Mouse (Mus musculus) R1 (cell line): ENCODE results near the gene Dyrk1a.
"Not testable (repeated sequence)": the region's sequence is repeated elsewhere in the genome, so short reads cannot be mapped to it uniquely, and the experiment has no call there.

ENCODE experiments used
- DNase-seq: peaks from one replicate; pipeline ENCODE4 v3.0.0-alpha.2; 2018; ENCODE audit warnings: low read depth, low spot score

Gene Dyrk1a

DNA sequence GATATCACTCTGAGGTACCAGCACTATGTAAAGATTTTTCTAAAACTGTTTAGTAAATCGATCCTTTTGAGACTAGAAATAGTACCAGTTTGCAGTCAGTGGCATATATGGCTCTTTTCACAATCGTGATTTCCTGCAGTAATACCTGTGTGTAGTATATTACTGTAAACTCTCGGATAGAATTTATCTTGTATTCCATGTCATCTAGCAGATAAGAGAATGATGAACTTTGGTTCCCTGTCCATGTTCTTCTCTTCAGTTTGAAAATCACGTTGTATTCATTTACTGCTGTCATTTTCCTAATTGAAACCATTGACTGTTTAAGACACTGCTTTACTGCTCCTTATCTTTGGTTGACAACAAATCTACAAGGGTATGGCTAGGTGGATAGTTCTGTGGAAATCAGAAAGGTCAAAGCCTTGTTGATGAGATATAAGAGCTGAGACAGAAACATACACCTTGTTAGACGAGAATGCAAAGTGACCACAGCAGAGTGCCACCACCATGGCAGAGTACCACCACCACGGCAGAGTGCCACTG is 62.7 kb downstream of the Dyrk1a start:
- no peak for DNase-seq

DNA sequence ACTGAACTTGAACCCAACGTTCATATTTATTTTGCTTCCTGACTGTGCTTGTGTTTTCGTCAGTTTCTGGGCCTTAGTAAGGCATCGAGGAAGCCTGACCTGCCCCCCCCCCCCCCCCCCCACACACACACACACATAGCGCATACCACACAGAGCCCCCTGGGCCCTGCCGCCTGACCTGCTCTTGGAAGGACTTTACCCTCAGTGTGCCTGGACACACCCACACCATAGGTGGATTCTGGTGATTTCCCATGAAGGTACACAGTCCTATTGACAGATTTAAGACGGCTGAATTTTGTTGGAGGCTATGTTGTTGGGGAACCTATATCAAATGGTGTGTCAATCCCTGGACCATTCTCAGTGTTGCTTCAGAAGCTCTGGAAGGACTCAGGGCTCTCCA is 63.2 kb downstream of the Dyrk1a start:
- DNase-seq: no peak

DNA sequence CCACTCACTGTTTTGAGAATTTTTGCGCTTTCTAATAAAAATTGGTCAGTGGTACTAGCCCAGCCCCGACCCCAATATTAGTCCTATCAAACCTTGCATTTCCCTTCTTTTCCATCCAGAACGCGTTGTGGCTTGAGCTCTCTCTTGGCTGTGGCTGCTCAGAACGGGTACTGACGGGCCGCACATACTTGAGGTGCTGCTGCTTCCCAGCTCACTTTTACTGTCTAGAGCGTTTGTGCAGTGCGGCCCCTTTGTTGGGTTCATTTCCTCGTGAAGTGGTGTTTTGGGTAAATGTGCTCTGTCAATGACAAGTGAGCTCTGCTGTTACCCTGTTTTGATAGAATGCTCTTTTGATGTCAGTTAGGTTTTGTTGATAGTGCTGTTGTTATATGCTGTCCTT is 67.6 kb downstream of the Dyrk1a start:
- DNase-seq: no peak

DNA sequence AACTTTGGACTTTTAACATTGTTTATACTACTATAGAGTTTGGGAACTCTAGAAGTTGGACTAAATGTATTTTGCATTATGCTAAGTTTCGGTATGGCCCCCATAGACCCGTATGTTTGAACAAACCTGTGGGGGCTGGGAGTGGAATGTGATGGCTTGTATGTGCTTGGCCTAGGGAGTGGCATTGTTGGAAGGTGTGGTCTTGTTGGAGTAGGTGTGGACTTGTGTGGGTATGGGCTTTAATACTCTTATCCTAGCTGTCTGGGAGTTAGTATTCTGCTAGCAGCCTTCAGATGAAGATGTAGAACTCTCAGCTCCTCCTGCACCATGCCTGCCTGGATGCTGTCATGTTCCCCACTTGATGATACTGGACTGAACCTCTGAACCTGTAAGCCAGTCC is 72.0 kb downstream of the Dyrk1a start:
- DNase-seq: no peak

DNA sequence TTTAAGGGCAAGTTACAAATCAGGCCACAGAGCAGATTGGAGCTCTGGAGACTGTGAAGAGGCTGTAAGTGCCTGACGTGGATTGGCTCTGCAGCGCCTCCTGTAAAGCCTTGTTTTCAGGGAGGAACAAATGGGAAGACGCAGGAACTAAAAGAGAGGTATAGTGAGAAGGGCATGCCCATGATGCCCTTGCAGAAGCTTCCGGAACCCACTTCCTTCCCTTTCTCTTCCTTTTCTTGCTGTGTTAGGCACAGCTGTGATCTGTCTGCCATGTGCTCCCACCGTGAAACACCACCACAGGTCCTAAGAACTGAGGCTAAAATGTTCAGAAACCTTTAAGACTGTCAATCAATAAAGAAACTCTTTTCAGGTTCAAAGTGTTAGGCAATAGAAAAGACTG is 77.3 kb downstream of the Dyrk1a start:
- no peak for DNase-seq

DNA sequence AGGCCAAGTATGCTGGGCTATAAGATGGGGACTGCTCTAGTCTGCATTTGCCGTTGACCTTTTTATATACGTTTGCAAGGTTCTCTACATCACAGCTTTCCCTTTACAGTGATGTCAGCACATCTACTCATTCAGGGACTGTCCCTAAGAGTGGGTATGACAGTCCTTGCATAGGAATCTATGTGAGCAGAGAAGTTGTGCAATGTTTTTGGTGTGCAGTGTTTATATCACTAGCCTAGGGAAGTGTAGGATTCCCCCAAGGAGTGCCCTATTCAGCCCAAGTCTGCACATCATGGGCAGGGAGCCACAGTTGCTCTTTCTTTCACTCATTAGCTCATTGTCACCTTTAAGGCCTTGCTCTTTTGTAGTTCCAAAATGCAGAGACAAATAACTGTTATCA is 78.1 kb downstream of the Dyrk1a start:
- no peak for DNase-seq

DNA sequence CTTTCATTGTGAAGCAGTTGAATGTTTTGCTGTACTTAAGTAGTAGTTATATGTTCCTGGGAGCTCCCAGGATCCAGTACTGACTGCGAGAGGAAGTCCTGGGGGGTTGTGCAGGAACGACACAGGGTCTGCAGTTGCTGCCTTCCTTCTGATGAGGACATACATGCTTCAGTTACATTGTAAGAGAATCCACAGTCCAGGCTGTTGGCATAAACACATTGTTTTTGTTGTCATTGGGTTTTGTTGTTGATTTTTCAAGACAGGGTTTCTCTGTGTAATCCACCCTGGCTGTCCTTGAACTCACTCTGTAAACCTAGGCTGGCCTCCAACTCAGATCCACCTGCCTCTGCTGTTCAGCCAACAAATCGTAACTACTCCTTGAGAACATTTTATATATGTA is 80.1 kb downstream of the Dyrk1a start:
- DNase-seq: no peak

DNA sequence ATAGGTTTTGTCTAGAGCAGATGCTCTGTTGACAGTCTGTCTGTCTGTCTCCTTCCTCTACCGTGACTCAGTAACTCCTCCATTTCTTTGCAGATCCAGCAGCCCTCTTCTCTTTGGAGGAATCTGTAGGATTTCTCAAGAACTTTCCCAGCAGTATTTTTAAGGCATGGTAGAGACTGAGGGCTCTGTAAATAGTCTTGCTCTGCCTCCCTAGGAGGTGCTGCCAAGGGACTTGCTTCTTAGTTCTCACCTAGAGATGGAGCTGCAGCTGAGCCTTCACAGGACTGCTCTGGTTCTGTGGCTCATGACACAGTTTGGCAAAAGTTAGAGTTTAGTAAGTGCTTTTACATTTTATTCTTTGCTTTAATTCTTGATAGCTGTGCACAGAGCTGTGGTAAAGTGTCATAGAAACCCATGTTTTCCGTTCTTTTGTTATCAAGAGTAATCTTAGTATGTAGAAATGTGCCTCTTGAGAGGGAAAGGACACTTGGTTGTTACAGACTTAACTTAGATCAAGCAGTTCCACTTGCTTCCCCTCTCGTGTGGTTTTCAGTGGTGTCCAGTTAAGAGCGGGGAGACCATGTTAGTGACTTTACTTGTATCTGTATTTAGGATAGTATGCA is 82.4 kb downstream of the Dyrk1a start:
- no peak for DNase-seq

DNA sequence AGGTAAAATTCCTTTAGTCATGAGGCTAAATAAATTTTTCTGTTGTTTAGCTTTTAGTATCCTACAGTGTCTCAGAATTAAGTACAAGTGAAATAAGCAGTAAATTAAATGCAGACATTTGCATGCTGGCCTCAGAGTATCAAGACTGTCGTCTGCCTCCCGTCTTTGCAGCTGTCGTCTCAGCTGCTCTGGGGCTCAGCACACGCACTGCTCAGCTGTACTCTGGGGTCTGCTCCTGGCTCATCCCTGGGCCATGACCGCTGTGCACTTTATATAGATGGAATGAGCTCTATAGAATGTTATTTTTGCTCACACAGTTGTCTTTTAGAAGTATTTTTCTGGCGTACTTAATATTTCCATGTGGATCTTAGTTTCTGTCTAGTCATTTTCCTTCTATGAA is 85.3 kb downstream of the Dyrk1a start:
- no peak for DNase-seq

DNA sequence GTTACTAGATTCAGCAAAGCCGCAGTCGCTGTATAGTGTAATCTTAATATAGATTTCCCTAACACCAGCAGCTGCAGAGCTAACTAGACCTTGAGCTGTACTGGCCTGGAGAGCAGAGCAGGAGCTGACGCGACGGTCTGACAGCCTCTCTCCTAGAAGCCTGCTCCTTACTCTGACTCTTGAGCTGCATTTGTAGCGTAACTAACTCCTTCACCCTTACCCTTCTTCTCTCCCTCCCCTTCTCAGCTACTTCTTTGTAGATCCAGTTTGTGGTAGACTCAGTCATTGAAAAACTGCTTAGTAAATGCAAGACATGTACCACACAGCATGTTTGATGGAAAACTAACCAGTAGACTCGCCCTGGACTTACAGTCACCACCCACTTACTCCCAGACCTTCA is 87.1 kb downstream of the Dyrk1a start:
- DNase-seq: no peak

DNA sequence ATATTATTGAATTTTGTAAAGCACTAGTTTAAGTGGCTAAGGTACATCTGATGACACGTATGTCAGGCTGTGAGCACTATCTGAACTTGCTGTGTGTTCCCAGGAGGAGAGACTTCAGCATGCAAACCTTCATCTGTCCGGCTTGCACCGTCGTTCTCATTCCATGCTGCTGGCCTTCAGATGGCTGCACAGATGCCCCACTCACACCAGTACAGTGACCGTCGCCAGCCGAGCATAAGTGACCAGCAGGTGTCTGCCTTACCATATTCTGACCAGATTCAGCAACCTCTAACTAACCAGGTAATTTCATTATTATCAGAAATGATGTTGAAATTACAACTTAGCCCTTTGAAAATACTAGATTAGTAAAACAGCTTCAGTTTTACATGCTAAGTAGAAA is 89.6 kb downstream of the Dyrk1a start:
- DNase-seq: no peak

DNA sequence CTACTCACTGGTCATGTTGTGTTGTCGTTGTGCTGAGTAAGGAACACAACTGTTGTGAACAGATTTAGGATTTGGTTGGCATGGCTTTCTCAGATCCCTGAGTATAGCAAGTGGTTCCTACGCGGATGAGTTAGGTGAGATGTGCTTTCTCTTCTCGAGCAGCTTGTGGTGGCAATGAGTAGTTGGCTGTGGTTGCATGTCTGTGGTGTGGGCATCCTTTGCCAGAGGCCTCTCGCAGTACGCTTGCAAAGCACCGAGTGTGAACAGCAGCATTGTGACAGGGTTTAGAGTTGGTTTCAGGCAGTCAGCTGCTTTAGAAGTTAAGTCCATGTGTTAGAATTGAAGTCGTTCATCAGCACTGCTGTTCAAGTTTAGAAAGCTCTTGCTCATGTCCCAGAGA is 90.4 kb downstream of the Dyrk1a start:
- DNase-seq: no peak

DNA sequence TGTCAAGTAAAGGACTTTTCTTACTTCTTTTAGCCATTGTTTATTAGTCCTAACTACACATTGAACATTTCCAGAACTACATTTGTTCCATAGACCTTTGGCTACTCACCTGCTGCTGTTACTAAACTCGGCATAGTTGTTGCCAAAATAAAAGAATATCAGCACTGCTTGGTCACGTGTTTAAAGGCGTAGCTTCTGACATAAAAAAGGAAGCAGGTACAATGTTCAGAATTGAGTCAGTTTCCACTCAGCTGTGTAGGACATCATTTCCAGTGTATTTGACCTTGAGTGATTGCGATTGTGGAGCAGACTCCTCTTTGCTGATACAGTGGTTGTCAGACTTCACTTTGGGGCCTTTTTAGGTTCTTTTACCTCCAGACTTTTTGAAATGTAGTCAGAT is 97.7 kb downstream of the Dyrk1a start:
- no peak for DNase-seq

DNA sequence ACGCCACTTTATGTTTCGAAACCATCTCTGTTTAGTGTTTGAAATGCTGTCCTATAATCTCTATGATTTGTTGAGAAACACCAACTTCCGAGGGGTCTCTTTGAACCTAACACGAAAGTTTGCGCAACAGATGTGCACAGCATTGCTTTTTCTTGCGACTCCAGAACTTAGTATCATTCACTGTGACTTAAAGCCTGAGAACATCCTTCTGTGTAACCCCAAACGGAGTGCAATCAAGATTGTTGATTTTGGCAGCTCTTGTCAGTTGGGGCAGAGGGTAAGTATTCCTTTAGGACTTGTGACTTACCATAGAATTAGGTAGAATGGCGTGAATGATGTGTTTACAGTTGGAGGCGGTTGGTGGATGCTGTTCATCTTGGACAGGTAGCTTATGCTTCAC is 101.5 kb downstream of the Dyrk1a start:
- DNase-seq: no peak

DNA sequence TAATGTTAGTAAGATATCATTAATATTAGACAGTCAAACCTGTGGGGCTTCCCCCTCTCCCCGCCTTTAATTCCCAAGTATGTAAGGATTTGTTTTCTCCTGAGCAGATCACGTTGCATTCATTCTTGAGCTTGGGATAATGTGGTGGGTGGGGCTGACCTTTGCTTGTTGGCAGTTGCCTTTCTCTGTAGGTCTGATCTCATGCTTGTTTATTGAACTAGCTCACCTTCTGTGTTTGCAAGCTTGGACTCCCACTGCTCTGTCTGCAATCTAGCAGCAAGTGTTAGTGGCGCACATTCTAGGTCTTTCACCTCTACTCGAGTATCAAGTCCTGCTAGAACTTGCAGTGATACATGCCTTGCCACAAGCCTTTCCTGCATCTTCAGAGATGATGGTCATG is 111.1 kb downstream of the Dyrk1a start:
- DNase-seq: peak; percentile 57

DNA sequence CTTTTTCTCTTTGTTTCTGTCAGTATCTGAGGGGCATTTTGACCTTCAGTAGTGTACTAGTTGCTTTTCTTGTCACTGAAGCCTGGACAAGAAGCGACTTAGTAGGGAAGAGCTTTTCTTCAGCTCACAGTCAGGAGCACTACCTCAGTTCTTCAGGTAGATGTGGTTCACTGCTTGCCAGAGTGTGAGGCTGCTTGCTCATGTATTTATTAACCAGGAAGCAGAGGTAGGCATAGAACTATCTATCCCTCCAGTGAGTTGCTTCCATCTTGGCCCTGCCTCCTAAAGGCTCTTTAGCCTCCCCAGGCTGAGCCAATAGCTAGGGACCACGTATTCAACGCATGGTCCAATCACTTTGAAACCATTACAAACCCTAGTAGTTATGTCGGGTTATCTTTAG is 112.0 kb downstream of the Dyrk1a start:
- DNase-seq: no peak

DNA sequence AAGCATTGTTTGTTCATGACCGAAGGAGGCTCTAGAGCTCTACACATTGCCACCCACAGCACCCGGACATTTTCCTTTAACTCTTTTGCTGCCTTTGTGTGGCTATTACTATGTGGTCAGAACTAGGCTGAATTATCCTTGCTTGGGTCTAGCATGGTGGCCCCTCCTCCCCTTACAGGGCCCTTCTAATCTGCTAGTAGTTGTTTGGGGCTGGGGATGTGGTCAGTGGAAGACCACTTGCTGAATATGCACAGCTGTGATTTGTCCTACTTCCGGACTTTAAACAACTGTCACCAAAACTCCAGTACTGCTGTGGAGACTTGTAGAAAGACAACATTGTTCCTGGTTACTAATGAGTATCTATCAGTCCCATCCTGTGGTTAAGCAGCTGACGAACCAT is 114.2 kb downstream of the Dyrk1a start:
- no peak for DNase-seq

DNA sequence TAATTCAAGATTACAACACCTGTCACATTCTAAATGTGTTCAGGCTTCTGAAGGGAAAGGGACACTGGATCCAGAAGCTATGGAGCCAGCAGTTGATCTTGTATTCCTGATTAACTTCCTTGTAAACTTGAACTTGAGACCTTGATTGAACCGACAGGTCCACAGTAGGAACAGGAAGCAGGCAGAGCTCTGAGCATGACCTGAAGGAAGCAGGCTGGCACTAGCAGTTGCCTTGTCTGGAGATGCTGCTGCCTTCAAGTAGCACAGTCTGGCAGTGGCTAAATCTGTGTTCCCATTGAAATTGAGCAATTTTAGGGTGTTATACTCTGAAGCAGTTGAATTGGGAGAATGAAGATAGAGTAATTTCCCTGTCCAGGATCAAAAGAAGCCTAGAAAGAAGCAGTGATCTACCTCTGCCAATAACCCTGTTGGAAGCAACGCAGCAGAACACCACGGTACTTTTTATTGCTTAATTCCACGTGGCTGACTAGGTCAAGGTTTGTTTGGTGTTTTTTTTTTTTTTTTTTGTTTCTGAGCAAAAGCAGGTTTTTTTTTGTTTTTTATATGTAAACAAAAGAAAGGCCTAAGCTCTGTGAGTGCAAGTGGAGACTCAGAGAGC is 124.0 kb downstream of the Dyrk1a start:
- DNase-seq: no peak

DNA sequence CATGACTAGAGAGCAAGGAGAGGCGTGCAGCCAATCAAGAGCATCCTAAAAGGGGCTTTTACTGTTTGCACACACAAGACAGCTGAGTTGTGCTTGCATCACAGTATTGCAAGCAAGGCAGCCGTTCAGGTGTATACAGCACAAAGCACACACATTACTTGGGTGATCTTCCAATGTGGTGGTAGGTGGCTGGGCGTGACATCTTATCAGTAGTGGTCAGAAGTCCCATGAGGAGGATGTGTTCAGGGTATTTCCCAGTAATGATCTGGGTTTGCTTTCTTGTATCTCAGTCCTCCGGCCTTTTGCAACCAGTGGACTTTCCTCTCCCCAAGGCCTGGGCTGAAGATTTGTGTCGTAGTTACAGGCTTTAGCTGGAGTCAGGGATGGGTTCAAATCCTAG is 127.7 kb downstream of the Dyrk1a start:
- DNase-seq: no peak

DNA sequence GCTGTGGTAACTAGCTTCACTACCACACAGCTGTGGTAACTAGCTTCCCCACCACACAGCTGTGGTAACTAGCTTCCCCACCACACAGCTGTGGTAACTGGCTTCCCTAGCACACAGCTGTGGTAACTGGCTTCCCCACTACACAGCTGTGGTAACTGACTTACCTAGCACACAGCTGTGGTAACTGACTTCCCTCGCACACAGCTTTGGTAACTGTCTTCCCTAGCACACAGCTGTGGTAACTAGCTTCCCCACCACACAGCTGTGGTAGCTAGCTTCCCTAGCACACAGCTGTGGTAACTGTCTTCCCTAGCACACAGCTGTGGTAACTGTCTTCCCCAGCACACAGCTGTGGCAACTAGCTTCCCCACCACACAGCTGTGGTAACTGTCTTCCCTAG is 128.4 kb downstream of the Dyrk1a start:
- DNase-seq: not testable (repeated sequence)

DNA sequence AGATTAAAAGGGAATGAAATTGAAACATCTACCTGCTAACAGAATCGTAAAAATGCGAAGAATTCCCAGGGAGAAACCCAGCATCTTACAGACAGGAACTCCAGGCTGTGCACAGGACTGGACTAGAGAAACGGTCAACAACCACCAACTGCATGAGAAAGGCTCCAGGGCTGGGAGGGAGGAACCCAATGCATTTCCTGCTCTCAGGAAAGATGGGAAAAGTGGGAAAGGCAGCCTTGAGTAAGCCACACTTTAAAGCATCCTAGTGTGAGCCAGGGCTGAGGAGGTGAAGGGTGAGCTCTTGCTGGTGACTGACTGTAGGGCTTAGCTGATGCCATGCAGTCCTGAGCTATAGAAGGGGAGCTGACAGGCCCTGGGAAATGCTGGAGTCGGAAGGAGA is 131.3 kb downstream of the Dyrk1a start:
- peak; percentile 46 for DNase-seq

DNA sequence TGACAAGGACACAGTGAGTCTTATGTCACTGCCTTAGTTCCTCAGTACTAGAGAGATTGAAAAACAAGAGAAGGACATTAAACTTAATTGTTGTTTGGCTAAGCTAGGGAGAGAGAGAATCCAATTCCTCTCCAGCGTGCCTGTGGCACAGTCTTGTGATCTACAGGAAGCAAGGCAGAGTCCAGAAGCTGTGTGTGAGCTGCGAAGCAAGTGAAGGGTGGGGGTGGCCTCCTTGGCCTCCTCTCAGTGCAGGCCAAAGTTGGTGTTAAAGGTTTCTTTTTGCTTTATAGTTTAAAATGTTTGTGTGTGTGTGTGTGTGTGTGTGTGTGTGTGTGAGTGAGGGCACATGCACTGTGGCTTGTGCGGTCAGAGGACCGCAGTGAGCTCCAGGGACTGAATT is 132.2 kb downstream of the Dyrk1a start:
- no peak for DNase-seq

DNA sequence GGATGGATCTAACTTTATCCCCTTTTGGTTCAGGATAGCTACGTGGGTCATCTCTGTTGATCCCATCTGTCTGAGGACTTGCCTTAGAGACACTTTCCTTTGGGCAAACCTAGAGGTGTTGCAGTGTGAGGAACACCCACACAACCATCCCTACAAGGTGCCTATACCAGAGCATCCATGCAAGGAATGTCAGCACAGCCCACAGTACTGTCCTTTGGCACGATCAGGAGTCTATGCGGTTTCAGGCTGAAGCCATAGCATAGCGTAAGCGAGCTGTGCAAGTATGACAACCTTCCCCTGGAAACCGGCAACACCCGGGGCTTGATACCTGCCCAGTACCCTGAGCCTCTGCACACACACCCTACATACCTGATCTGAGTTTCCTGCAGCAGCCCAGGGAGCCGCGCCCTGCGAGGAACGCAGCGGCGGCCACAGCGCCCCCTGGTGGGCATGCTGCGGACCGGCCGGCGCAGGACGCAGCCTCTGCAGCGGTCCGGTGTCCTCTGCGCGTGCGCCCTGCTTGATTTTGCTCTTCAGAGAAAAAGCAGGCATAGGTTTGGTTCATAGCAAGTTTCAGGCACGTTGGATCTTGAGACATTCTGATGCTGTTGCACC is 143.8 kb downstream of the Dyrk1a start:
- DNase-seq: peak; percentile 83
